In the genomic region with DNA sequence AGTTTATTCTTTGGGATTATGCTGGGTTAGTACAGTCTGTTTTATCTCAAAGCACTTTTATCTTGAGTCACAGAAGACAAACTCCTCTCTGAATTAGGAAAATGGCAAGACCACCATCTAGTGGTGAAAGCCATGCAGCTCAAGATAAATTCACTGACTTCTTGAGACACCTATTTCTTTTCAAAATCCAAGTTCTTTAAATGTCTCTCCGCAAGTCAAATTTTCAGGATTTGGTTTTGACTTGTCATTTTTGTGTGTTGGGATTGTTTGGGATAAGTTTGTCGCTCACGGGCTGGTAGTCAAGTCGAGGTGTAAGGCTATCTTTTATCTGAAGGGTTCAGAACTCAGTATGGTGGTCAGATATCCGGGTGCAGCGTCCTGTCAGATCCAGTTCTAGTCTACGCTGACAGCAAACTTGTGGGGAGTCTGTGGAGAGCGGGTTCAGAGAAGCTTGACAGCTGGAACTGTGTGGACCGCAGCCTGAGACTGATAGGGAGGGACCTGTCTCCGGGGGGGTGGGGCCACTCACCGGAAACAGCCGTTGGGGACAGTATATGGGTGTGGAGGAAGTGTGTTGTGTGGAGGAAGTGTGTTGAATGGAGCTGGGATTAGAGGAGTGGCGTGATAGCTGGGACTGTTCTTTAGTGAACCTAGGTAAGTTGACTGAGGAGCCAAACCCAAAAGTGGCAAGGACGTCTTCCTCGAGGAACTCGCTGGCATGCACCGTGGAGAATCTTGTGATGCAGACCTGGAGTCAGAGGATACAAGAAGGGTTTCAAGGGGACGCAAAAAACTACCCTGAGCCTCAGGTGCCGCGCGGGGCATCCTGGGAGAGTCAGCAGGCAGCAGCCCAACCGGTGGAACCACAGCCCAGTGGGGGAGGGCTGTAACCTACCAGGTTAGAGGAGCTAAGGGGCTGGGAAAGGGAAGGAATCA, we compare ENCODE assay signal across 8 mouse cellular contexts. TPM values are rescaled to one million over a fixed set of nuclear protein-coding genes. Genes with fewer than 3 reads are reported as not detected.
DNase-seq lines count a peak whose midpoint lies in the region; ATAC-seq lines count a peak whose summit lies in the region.

A gene (plus strand): TSS at position 564 of the 936 bp plus-strand sequence.

- H3K27me3 ChIP-seq in hindbrain, embryonic 14.5 days (ENCODE audit: control insufficient read depth, insufficient read depth, low read length): no peaks in the 10 kb centered on the region

- DNase-seq in T-cell, adult 2 months (ENCODE audit: low spot score): peak; percentile 80
- peak; percentile 63 to 68 for DNase-seq in cerebellum, postnatal 14 days
- peak; percentile 30 to 61 for DNase-seq in frontal cortex, postnatal 36 days (ENCODE audit: low spot score in 2 of 2)
- DNase-seq in hindbrain, embryonic 14.5 days (ENCODE audit: low spot score): peak; percentile 75
- DNase-seq in layer of hippocampus, postnatal 25 days (ENCODE audit: extremely low spot score in 1 of 2, low spot score in 1 of 2): peak; percentile 17 to 22
- DNase-seq in lung, postnatal 14 days: peak; percentile 78
- peak; percentile 64 for DNase-seq in ovary, postnatal 36 days (ENCODE audit: low spot score)
- peak; percentile 87 for DNase-seq in thymus, postnatal 14 days

- peaks cover 8% of the 10 kb centered on the region; the same call in 1 of the 2 replicates for H3K4me1 ChIP-seq in hindbrain, embryonic 14.5 days (replicated peaks; ENCODE audit: control insufficient read depth, insufficient read depth, low read length)

- H3K4me3 ChIP-seq in hindbrain, embryonic 14.5 days (replicated peaks; ENCODE audit: low read length): peak within 1 kb of the TSS; percentile 39

- ATAC-seq in hindbrain, embryonic 14.5 days (ENCODE audit: low FRiP score): peak; percentile 98

- H3K36me3 ChIP-seq in hindbrain, embryonic 14.5 days (replicated peaks; ENCODE audit: control insufficient read depth, insufficient read depth): no peaks in the 10 kb centered on the region

- H3K4me2 ChIP-seq in hindbrain, embryonic 14.5 days (replicated peaks): peak within 1 kb of the TSS; percentile 81

- under 1% methylated on average over 22 of the region's 22 CpGs for WGBS in hindbrain, embryonic 14.5 days

- H3K27ac ChIP-seq in hindbrain, embryonic 14.5 days: peak within 1 kb of the TSS; percentile 39; the same call in 1 of the 2 replicates

- no peaks in the 10 kb centered on the region for H3K9me3 ChIP-seq in hindbrain, embryonic 14.5 days (ENCODE audit: control insufficient read depth, low read length)

- H3K9ac ChIP-seq in hindbrain, embryonic 14.5 days: peak within 1 kb of the TSS; percentile 46

RNA-seq across cellular contexts. Expression of the gene that starts here (rescaled TPM):
- polyA plus RNA-seq in hindbrain, embryonic 14.5 days (2014; fragmentation: Nextera tagmentation; extraction: Ambion mirVana): 5.6 and 6.3 TPM in 2 replicates
- total RNA-seq in layer of hippocampus, postnatal 25 days (2021): under 1 TPM; 0.62 to 0.77 TPM

Comparison
In these comparisons a context has a peak if more than half of its experiments do, and no peak if none do; other contexts are left out.
1. Peak in every context shown above with its lines: DNase-seq, ATAC-seq, H3K4me3 ChIP-seq and H3K27ac ChIP-seq.
2. Peak in DNase-seq in layer of hippocampus, postnatal 25 days; RNA of the gene not detected or under 1 TPM.
3. DNase-seq: peak in every context shown above with its lines; median percentile 87 in thymus, postnatal 14 days; 80 in T-cell, adult 2 months; 78 in lung, postnatal 14 days; 75 in hindbrain, embryonic 14.5 days; 66 in cerebellum, postnatal 14 days; 64 in ovary, postnatal 36 days; 46 in frontal cortex, postnatal 36 days; 20 in layer of hippocampus, postnatal 25 days.